Mouse (Mus musculus) forebrain, embryonic 16.5 days (tissue): ENCODE data around the gene Rab26. TPM values are rescaled to one million over a fixed set of nuclear protein-coding genes. Genes with fewer than 3 reads are reported as not detected.
A peak's percentile ranks its signal among the peaks of the same experiment; 100 is the strongest.

Experiments used
- ATAC-seq: fragments of 200-750 bp; cut with Nextera tagmentation; 2 replicates; pipeline ENCODE4 v1.8.0; 2017; ENCODE audit warnings: mild to moderate bottlenecking, moderate library complexity
- H3K27ac ChIP-seq: fragments of 300-500 bp; sonication (generic); 2 replicates; pipeline ENCODE4 v1.5.1; 2014; ENCODE audit warnings: low read length, control low read depth
- H3K27me3 ChIP-seq: fragments of 300-500 bp; sonication (generic); replicated peaks from 2 replicates; pipeline ENCODE4 v1.6.1; 2014; ENCODE audit warnings: low read length; ENCODE audit not compliant: control insufficient read depth, insufficient read depth
- H3K36me3 ChIP-seq: fragments of 300-500 bp; sonication (generic); 2 replicates; pipeline ENCODE4 v1.6.1; 2014; ENCODE audit not compliant: control insufficient read depth, insufficient read depth
- H3K4me1 ChIP-seq: fragments of 300-500 bp; sonication (generic); replicated peaks from 2 replicates; pipeline ENCODE4 v1.6.1; 2014; ENCODE audit warnings: low read length; ENCODE audit not compliant: control insufficient read depth, insufficient read depth
- H3K4me2 ChIP-seq: fragments of 300-500 bp; sonication (generic); 2 replicates; pipeline ENCODE4 v1.6.1; 2014; ENCODE audit warnings: mild to moderate bottlenecking, low read length, control low read depth
- H3K4me3 ChIP-seq: fragments of 300-500 bp; sonication (generic); replicated peaks from 2 replicates; pipeline ENCODE4 v1.5.1; 2014; ENCODE audit warnings: mild to moderate bottlenecking, low read length, control low read depth
- H3K9ac ChIP-seq: fragments of 300-500 bp; sonication (generic); replicated peaks from 2 replicates; pipeline ENCODE4 v1.6.1; 2014; ENCODE audit warnings: low read depth, low read length, control low read depth
- H3K9me3 ChIP-seq: fragments of 300-500 bp; sonication (generic); 2 replicates; pipeline ENCODE4 v1.6.1; 2016; ENCODE audit warnings: low read length; ENCODE audit not compliant: control insufficient read depth
- WGBS: fragments of 180-500 bp; shearing (Covaris S2); extraction: QIAGEN DNeasy Blood & Tissue Kit; methylation state at CpG from one replicate; pipeline ENCODE4 v1.1.7; 2014; 5-methylcytosine and 5-hydroxymethylcytosine counted together
- polyA plus RNA-seq: library from polyadenylated mRNA; unstranded; fragments of >200 nt; fragmentation: Nextera tagmentation; extraction: Ambion mirVana; gene quantifications from 2 replicates; pipeline ENCODE4 v1.2.1, GENCODE M21; 2015

Gene Rab26
- polyA plus RNA-seq: 6.8 and 10.9 TPM in 2 replicates

- H3K27ac ChIP-seq: no peak within 1 kb of the TSS
- no peak for ATAC-seq
- peak within 1 kb of the TSS; percentile 75 for H3K4me2 ChIP-seq
- H3K36me3 ChIP-seq: no peaks in the 10 kb centered on the region
- peak within 1 kb of the TSS; percentile 60 for H3K9ac ChIP-seq
- H3K9me3 ChIP-seq: no peaks in the 10 kb centered on the region
- 82% methylated on average over 8 of the region's 8 CpGs for whole genome bisulfite sequencing
- H3K4me3 ChIP-seq: peak within 1 kb of the TSS; percentile 39
- peaks cover 54% of the 10 kb centered on the region for H3K4me1 ChIP-seq
- H3K27me3 ChIP-seq: no peaks in the 10 kb centered on the region
These were observed at the start of gene Rab26 for GRCm38 (mm10) chr17:24534160-24534718. Gene Rab26 (minus strand): TSS chr17:24534210.

GRCm38 (mm10) chr17:24580287-24580686 is 46.3 kb upstream of the Rab26 start:
- Histone ChIP-seq H3K27ac (no peak overlapping the region), H3K4me2 (no peak overlapping the region), H3K9me3 (no peaks in the 10 kb centered on the region), H3K36me3 (peaks cover 26% of the 10 kb centered on the region), H3K9ac (no peak overlapping the region), H3K27me3 (no peaks in the 10 kb centered on the region), H3K4me3 (no peak overlapping the region), H3K4me1 (no peaks in the 10 kb centered on the region)
- no peak for ATAC-seq
- WGBS: 100% methylated on average over 2 of the region's 2 CpGs

DNA sequence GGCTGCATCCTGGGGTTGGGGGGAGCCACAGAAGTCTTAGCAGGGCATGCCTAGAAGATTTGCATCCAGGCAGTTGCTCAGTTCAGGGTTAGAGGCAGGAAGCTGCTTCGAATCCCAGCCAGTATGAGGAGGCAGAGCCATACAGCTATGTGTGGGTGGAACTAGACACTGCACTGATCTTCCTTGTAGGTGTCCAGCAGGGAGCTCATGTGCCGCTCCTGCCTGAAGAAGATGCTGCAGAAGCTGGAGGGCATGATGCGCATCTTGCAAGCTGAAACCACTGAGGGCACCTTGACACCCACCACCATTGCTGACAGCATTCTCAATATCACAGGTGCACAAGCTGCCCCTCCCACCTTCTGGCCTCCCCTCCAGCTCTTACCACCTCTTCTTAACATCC is 45.5 kb upstream of the Rab26 start:
- ATAC-seq: no peak
- H3K4me3 ChIP-seq: no peak overlapping the region
- H3K9ac ChIP-seq: no peak overlapping the region
- H3K9me3 ChIP-seq: no peaks in the 10 kb centered on the region
- H3K27me3 ChIP-seq: no peaks in the 10 kb centered on the region
- H3K36me3 ChIP-seq: peaks cover 26% of the 10 kb centered on the region
- no peak overlapping the region for H3K4me2 ChIP-seq
- no peaks in the 10 kb centered on the region for H3K4me1 ChIP-seq
- WGBS: 95% methylated on average over 3 of the region's 3 CpGs
- H3K27ac ChIP-seq: no peak overlapping the region

- no peak overlapping the region for H3K4me2 ChIP-seq
- ATAC-seq: no peak
- 93% methylated on average over 9 of the region's 9 CpGs for WGBS
- no peak overlapping the region for H3K27ac ChIP-seq
- no peak overlapping the region for H3K9ac ChIP-seq
- no peaks in the 10 kb centered on the region for H3K9me3 ChIP-seq
- H3K4me1 ChIP-seq: no peaks in the 10 kb centered on the region
- no peak overlapping the region for H3K4me3 ChIP-seq
- peaks cover 16% of the 10 kb centered on the region for H3K36me3 ChIP-seq
- no peaks in the 10 kb centered on the region for H3K27me3 ChIP-seq
These were observed 39.8 kb upstream of the Rab26 start for GRCm38 (mm10) chr17:24573811-24574210.

GRCm38 (mm10) chr17:24572651-24573245 is 38.7 kb upstream of the Rab26 start:
- Histone ChIP-seq H3K4me2 (no peak overlapping the region), H3K9ac (no peak overlapping the region), H3K4me3 (no peak overlapping the region), H3K27ac (no peak overlapping the region), H3K4me1 (no peaks in the 10 kb centered on the region), H3K27me3 (no peaks in the 10 kb centered on the region), H3K9me3 (no peaks in the 10 kb centered on the region), H3K36me3 (peaks cover 18% of the 10 kb centered on the region)
- WGBS: 94% methylated on average over 12 of the region's 12 CpGs
- no peak for ATAC-seq

DNA sequence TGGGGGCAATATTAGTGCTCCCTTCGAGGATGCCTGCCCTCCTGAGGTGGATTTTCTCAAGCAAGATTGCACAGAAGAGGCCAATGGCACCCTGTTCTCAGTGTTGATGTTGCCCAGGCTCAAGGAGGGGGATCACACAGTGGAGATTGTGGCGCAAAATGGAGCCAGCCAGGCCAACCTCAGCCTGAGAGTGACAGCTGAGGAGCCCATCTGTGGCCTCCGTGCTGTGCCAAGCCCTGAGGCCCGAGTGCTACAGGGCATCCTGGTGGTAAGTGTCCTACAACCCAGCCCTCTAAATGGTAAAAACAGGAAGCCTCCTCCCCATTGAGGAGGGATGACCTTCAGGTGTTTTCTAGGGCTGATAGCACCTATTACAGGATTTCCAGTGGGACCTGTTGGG is 35.8 kb upstream of the Rab26 start:
- Histone ChIP-seq H3K27me3 (no peaks in the 10 kb centered on the region), H3K4me3 (no peak overlapping the region), H3K36me3 (peaks cover 13% of the 10 kb centered on the region), H3K9ac (no peak overlapping the region), H3K27ac (no peak overlapping the region), H3K9me3 (no peaks in the 10 kb centered on the region), H3K4me2 (no peak overlapping the region), H3K4me1 (no peaks in the 10 kb centered on the region)
- ATAC-seq: no peak
- 89% methylated on average over 4 of the region's 4 CpGs for WGBS

GRCm38 (mm10) chr17:24567034-24567779 is 33.2 kb upstream of the Rab26 start:
- no peaks in the 10 kb centered on the region for H3K9me3 ChIP-seq
- no peak overlapping the region for H3K27ac ChIP-seq
- ATAC-seq: no peak
- H3K36me3 ChIP-seq: peaks cover 4% of the 10 kb centered on the region; the same call in 1 of the 2 replicates
- H3K27me3 ChIP-seq: no peaks in the 10 kb centered on the region
- H3K4me3 ChIP-seq: no peak overlapping the region
- H3K4me1 ChIP-seq: no peaks in the 10 kb centered on the region
- no peak overlapping the region for H3K9ac ChIP-seq
- no peak overlapping the region for H3K4me2 ChIP-seq
- 65% methylated on average over 8 of the region's 8 CpGs for WGBS

GRCm38 (mm10) chr17:24565792-24566191 is 31.8 kb upstream of the Rab26 start:
- Histone ChIP-seq H3K4me1 (no peaks in the 10 kb centered on the region), H3K4me2 (no peak overlapping the region), H3K27me3 (no peaks in the 10 kb centered on the region), H3K27ac (no peak overlapping the region), H3K9me3 (no peaks in the 10 kb centered on the region), H3K4me3 (no peak overlapping the region), H3K36me3 (peaks cover 3% of the 10 kb centered on the region; the same call in 1 of the 2 replicates), H3K9ac (no peak overlapping the region)
- WGBS: 64% methylated on average over 3 of the region's 3 CpGs
- no peak for ATAC-seq

- H3K36me3 ChIP-seq: peaks cover 3% of the 10 kb centered on the region; the same call in 1 of the 2 replicates
- no peaks in the 10 kb centered on the region for H3K27me3 ChIP-seq
- H3K9ac ChIP-seq: no peak overlapping the region
- no peak overlapping the region for H3K4me2 ChIP-seq
- H3K9me3 ChIP-seq: no peaks in the 10 kb centered on the region
- H3K27ac ChIP-seq: no peak overlapping the region
- no peaks in the 10 kb centered on the region for H3K4me1 ChIP-seq
- H3K4me3 ChIP-seq: no peak overlapping the region
- ATAC-seq: no peak
- 85% methylated on average over 3 of the region's 3 CpGs for WGBS
These were observed 31.1 kb upstream of the Rab26 start for GRCm38 (mm10) chr17:24565092-24565491.
